Mouse (Mus musculus): ENCODE results near the gene Vmn1r159.
"Not testable (repeated sequence)": the region's sequence is repeated elsewhere in the genome, so short reads cannot be mapped to it uniquely, and the experiment has no call there.

The Vmn1r159 gene

GRCm38 (mm10) chr7:22843505-22843904 lies at the start of gene Vmn1r159:
Gene Vmn1r159, minus strand, starts transcription at chr7:22843605.
- not testable (repeated sequence) for DNase-seq

- not testable (repeated sequence) for DNase-seq
Observed at GRCm38 (mm10) chr7:22870924-22871323, 27.5 kb upstream of the Vmn1r159 start, which contains the start of gene Vmn1r160. Gene Vmn1r160, plus strand, starts transcription at chr7:22871224.

Measured in right cerebral cortex, postnatal 25 days (tissue).